Mouse (Mus musculus): Measurements from ENCODE around the gene Nudt14.

Nudt14 gene

GRCm38 (mm10) chr12:112941776-112942713, at the start of gene Nudt14:
TSS of gene Nudt14 (minus strand) at chr12:112942124.
- ATAC-seq (ENCODE audit: insufficient number of reproducible peaks, low FRiP score, low TSS enrichment): no peak

DNA sequence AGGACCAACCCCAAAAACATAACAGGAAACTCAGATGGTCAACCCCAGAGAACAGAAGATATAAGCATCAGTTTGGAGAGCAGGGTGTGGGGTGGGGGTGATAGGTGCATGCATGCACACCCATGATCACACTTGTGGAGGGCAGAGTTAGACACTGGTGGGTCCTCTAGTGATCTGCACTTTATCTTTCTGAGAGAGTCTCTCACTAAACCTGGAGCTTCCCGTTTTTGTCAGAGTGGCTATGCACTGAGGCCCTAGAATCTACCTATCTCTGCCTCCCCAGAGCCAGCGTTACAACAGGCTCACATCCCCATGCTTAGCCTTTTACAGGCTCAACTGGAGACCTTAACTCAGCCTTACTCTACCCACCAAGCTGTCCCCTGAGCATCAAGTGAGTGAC, 49.5 kb upstream of the Nudt14 start:
- no peak for ATAC-seq (ENCODE audit: insufficient number of reproducible peaks, low FRiP score, low TSS enrichment)

DNA sequence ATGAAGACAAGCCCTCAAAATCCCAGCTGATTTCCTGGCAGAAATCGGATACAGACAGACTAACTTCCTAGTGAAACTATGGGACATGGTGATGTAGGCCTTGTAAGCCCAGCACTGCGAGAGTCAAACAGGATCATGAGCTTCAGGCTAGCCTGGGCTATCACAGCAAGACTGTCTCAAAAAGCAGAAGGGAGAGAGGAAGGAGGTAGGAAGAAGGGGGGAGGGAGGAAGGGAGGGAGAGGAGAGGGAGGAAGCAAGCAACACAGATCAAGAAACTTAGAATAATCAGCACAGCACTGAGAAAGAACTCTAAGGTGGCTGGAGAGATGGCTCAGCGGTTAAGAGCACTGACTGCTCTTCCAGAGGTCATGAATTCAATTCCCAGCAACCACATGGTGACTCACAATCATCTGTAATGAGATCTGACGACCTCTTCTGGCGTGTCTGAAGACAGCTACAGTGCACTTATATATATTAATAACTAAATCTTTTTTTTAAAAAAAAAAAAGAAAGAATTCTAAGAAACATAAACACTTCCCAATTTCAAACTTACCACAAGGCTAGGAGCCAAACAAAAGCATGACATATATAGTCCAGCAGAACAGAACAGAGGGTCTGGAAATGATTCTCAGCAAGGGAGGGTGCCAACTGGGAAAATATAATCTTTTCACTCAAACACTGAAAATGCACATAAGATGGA, 48.9 kb upstream of the Nudt14 start:
- ATAC-seq (ENCODE audit: insufficient number of reproducible peaks, low FRiP score, low TSS enrichment): no peak

DNA sequence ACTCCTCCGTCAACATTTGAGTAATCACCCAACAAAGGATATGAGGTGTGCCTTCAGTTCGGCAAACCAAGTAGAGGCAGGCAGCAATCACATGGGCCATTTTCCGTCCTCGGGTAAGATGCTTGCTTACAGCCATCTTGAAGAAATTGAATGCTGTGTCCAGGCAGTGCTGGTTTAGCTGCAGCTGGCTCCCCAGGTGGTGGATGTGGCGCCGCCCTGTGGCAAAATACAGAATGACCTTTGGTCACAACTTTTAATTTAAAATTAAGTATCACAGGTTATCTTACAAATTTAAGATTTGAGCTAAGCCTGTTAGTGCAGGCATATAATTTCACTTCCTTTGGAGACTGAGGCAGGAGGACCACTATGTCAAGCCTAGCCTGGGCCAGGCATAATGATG, 46.0 kb upstream of the Nudt14 start:
- no peak for ATAC-seq (ENCODE audit: insufficient number of reproducible peaks, low FRiP score, low TSS enrichment)

DNA sequence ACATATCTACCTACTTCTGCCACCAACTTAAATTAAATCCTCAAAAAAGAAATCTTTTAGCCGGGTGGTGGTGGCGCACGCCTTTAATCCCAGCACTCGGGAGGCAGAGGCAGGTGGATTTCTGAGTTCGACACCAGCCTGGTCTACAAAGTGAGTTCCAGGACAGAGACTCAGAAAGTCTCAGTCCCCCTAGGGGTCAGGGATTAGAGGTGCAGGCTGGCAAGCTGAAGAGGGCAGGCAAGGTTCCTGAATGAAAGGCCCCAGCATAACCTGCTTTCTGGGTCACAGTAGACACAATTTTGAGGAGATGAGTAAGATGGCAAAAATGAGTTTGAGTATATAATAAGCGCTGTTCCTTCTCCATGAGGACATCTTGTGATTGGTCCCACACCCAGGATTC, 43.4 kb upstream of the Nudt14 start:
- ATAC-seq (ENCODE audit: insufficient number of reproducible peaks, low FRiP score, low TSS enrichment): no peak

DNA sequence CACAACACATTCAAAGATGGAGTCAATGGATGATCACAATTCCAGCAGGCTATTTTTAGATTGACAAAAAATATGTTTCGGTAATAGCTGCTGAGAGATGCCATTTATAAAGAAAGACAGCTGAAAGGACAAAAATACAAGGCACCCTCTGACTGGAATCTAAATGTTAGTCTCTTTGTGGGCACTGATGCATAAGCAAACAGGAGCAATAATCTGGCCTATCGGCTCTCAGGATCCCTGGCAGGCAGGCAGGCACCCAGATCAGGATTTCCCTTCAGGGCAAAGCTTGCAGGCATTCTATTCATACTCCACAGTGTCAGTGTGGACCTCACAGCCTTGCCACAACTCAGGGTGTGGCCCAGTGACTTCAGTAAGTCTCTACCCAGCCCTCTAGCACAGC, 40.1 kb upstream of the Nudt14 start:
- ATAC-seq (ENCODE audit: insufficient number of reproducible peaks, low FRiP score, low TSS enrichment): no peak

GRCm38 (mm10) chr12:112977156-112977555, 35.2 kb upstream of the Nudt14 start:
- ATAC-seq (ENCODE audit: insufficient number of reproducible peaks, low FRiP score, low TSS enrichment): no peak

GRCm38 (mm10) chr12:112976371-112977073, 34.6 kb upstream of the Nudt14 start, which contains the start of gene Btbd6:
TSS of gene Btbd6 (plus strand) at chr12:112976482.
- peak; percentile 91 for ATAC-seq (ENCODE audit: insufficient number of reproducible peaks, low FRiP score, low TSS enrichment)

- no peak for ATAC-seq (ENCODE audit: insufficient number of reproducible peaks, low FRiP score, low TSS enrichment)
Measured at GRCm38 (mm10) chr12:112974736-112975135, 32.8 kb upstream of the Nudt14 start.

- ATAC-seq (ENCODE audit: insufficient number of reproducible peaks, low FRiP score, low TSS enrichment): no peak
Measured at GRCm38 (mm10) chr12:112969616-112970015, 27.7 kb upstream of the Nudt14 start.

- ATAC-seq (ENCODE audit: insufficient number of reproducible peaks, low FRiP score, low TSS enrichment): no peak
Measured at GRCm38 (mm10) chr12:112968943-112969342, 27.0 kb upstream of the Nudt14 start.

- ATAC-seq (ENCODE audit: insufficient number of reproducible peaks, low FRiP score, low TSS enrichment): no peak
Measured at GRCm38 (mm10) chr12:112965783-112966182, 23.9 kb upstream of the Nudt14 start.

- ATAC-seq (ENCODE audit: insufficient number of reproducible peaks, low FRiP score, low TSS enrichment): no peak
Measured at GRCm38 (mm10) chr12:112961872-112962271, 19.9 kb upstream of the Nudt14 start.

- peak; percentile 45; the same call in 1 of the 2 replicates for ATAC-seq (ENCODE audit: insufficient number of reproducible peaks, low FRiP score, low TSS enrichment)
Measured at GRCm38 (mm10) chr12:112961428-112961827, 19.5 kb upstream of the Nudt14 start.

DNA sequence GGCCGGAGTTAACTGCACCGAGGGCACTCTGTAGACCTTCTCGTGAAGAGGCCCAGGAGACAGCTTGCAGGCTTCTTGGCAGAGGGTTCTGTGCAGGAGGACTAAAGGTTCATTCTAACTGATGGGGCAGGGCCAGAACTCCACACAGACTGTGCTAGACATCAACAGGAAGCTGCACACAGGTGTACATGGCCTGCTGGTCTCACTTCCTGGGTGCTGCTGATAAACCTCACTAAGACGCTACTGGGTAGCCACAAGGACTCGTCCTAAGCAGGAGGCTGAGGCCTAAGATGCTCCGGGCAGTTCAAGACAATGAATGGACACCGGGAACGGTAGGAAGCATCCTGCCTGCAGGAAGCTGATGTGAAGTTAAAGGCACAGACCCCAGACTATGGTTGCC, 17.5 kb upstream of the Nudt14 start:
- ATAC-seq (ENCODE audit: insufficient number of reproducible peaks, low FRiP score, low TSS enrichment): no peak

DNA sequence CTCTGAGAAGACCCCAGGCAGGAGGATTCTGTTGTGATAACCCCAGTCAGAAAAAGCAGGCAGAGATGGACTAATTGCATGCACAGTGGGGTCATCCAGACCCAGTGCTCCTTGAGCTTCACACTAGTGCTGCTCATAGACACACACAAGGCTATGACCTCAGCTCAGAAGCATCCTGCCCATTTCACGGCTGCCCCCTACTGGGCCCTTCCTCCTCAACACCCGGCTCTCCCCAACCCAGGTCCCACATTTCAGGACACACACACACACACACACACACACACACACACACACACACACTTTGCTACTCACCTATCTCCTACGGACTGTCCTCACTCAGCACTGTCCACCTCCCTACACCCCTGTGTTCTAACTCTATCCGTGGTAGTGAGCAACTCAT, 16.4 kb upstream of the Nudt14 start:
- no peak for ATAC-seq (ENCODE audit: insufficient number of reproducible peaks, low FRiP score, low TSS enrichment)

DNA sequence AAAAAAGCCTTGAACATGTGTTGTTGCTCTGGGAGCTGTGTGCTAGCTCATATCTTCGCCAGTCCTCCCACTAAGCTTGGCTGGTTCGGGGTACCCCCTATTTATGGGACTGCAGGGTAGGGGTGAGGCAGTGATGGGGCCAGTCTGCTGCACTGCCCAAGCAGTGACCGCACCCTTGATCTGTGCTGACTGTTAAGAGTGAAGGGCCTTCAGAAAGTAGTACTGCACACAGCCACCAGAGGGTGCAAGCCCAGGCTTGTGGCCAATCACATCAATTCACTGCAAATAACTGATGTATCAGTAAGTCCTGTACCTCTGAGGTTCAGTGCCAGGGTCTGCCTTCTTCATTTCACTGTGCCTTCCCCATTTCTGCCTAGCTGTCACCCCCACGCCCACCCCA, 13.9 kb upstream of the Nudt14 start:
- ATAC-seq (ENCODE audit: insufficient number of reproducible peaks, low FRiP score, low TSS enrichment): peak; percentile 31; the same call in 1 of the 2 replicates

DNA sequence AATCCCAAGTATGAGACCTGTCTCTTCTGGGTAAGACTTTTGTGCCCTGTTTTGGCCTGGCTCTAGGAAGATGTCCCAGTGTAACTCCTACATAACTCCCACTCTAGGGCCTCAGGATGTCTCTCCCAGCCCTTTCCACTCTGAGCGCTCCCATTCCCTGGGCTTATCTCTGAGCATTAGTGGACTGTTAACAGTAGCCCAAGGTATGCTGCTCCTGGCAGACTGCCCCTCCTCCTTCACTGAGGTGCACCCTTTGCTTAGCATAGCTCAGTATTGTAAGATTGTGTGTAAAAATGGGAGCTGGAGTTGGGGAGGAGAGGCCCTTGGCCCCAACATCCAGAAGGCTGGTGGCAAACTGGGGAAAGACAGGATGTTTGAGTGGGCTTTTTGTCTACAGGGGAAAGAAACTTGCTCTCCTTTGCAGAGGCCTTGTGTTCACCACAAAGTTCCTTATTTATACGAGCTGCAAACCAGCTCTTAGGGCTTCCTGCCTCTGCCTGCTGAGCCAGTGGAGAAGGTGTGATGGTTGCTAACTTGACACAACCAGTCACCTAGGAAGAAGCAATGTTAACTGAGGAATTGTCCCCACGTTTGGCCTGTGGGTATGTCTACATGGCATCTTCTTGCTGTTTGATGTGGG, 11.1 kb upstream of the Nudt14 start:
- ATAC-seq (ENCODE audit: insufficient number of reproducible peaks, low FRiP score, low TSS enrichment): no peak

- ATAC-seq (ENCODE audit: insufficient number of reproducible peaks, low FRiP score, low TSS enrichment): no peak
Measured at GRCm38 (mm10) chr12:112952433-112952832, 10.5 kb upstream of the Nudt14 start.

GRCm38 (mm10) chr12:112951150-112951842, 9.4 kb upstream of the Nudt14 start:
- ATAC-seq (ENCODE audit: insufficient number of reproducible peaks, low FRiP score, low TSS enrichment): no peak
